ENCODE assay signal across 9 mouse cellular contexts in the genomic region with DNA sequence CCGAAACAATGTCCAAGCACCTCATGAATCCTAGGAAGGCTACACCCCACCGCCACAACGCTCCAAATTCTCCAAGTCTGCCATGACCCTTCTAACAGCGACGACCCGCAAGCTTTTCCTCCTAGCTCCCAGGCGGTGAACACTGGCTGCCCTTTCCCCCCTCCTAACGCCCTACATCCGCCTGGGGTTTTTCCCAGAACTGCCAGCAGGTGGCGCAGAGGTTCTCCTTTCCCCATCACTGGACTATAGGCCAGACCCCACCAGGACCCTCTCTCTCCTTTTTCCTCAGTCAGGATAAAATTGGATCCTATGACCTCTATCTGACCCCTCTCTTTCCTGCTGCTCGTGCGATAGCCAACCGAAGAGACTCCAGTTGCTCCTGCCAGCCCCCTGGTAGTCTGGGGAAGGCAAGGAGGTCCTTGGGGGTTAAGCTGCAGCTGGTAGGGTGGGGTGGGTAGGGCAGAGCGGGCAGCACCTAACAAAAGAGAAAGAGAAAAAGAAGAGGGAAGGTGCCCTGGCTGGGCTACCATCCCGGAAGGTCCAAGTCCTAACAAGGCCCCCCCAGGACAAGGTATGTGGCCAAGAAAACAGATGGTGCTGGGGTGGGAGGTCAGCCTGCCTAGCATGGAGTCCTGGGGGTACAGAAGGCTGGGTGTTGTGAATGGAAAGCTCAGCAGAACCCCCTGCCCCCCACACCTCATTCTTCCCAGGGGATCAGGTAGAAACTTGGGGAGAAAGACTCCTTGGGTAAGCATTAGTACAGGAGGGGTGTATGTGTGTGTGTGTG. TPM values are rescaled to one million over a fixed set of nuclear protein-coding genes. Genes with fewer than 3 reads are reported as not detected.
A peak's percentile ranks its signal among the peaks of the same experiment; 100 is the strongest.
DNase-seq lines count a peak whose midpoint lies in the region; ATAC-seq and TF ChIP-seq lines count a peak whose summit lies in the region.
"Had no signal": no experiment of that assay in that cellular context is flagged by ENCODE, and none has a peak within 500 bp of the region (broad histone marks: within the 10 kb centered on the region; RNA-seq: fewer than 3 reads in every experiment).

No protein-coding gene starts in this region.

- ATAC-seq in lung, postnatal 0 days, result 0 out of 2 replicates have a peak, but pooled peaks have one; percentile 47

- H3K27me3 ChIP-seq in CH12.LX (replicated peaks), result peaks cover 31% of the 10 kb centered on the region
- H3K27me3 ChIP-seq in heart, embryonic 10.5 days (ENCODE audit: insufficient read depth, poor library complexity, severe bottlenecking), result peaks cover 73% of the 10 kb centered on the region
- H3K27me3 ChIP-seq in lung, postnatal 0 days (replicated peaks; ENCODE audit: insufficient read depth, low read length), result peaks cover 15% of the 10 kb centered on the region; the same call in 1 of the 2 replicates

- in situ Hi-C loops in CH12.LX (cut with MboI; ENCODE audit: low pct_ligation_motif_present, low pct_unique_long_range_greater_than_20kb, low sequenced_read_pairs), result loop anchor here (10.0 kb wide), 2 partner anchors 50 to 320 kb away; a partner anchor contains a TSS

- TF ChIP-seq POLR2A in CH12.LX (IDR thresholded peaks at IDR 0.05; ENCODE audit: low read depth, low read length), result no peak

- H3K27ac ChIP-seq in CH12.LX (ENCODE audit: insufficient read depth, low read depth), result no peak overlapping the region
- peak overlapping the region; percentile 17; the same call in 1 of the 2 replicates for H3K27ac ChIP-seq in heart, embryonic 10.5 days
- H3K27ac ChIP-seq in lung, postnatal 0 days (ENCODE audit: low read length), result no peak overlapping the region

- no peak for TF ChIP-seq EP300 in CH12.LX (IDR thresholded peaks at IDR 0.05; ENCODE audit: low read length)
- TF ChIP-seq EP300 in lung, postnatal 0 days (IDR thresholded peaks at IDR 0.05), result no peak

- H3K79me2 ChIP-seq in CH12.LX (replicated peaks; ENCODE audit: control insufficient read depth, extremely low read depth, insufficient read depth, poor library complexity, severe bottlenecking), result no peaks in the 10 kb centered on the region

- TF ChIP-seq CTCF in CH12.LX (conservative IDR thresholded peaks at IDR 0.05 in 1 of 2, IDR thresholded peaks at IDR 0.05 in 1 of 2; ENCODE audit: low read depth in 2 of 2, low read length in 2 of 2), result peak; percentile 71 to 77
- TF ChIP-seq CTCF in lung, postnatal 0 days (IDR thresholded peaks at IDR 0.05), result peak; percentile 89

- H3K36me3 ChIP-seq in CH12.LX (replicated peaks in 1 of 2; ENCODE audit: control insufficient read depth in 1 of 2, insufficient read depth in 1 of 2, low read length in 1 of 2), result peaks cover 0 to 4% of the 10 kb centered on the region in 2 experiments
- peaks cover 6% of the 10 kb centered on the region; the same call in 1 of the 2 replicates for H3K36me3 ChIP-seq in heart, embryonic 10.5 days
- H3K36me3 ChIP-seq in lung, postnatal 0 days (ENCODE audit: insufficient read depth, low read length), result no peaks in the 10 kb centered on the region

- peak; percentile 42 for TF ChIP-seq RAD21 in CH12.LX (IDR thresholded peaks at IDR 0.05; ENCODE audit: low read depth, low read length)

- H3K9ac ChIP-seq in CH12.LX (ENCODE audit: insufficient read depth, low read depth), result no peak overlapping the region
- no peak overlapping the region for H3K9ac ChIP-seq in lung, postnatal 0 days (replicated peaks; ENCODE audit: low read depth)

- peaks cover 16 to 48% of the 10 kb centered on the region in 2 experiments for H3K4me1 ChIP-seq in CH12.LX (ENCODE audit: control insufficient read depth in 1 of 2, insufficient read depth in 2 of 2)
- peaks cover 51% of the 10 kb centered on the region for H3K4me1 ChIP-seq in heart, embryonic 10.5 days
- H3K4me1 ChIP-seq in lung, postnatal 0 days (ENCODE audit: insufficient read depth, low read depth, low read length), result peaks cover 17% of the 10 kb centered on the region; the same call in 1 of the 2 replicates

- WGBS in heart, embryonic 10.5 days, result 7% methylated on average over 15 of the region's 15 CpGs
- WGBS in lung, postnatal 0 days, result 8% methylated on average over 15 of the region's 15 CpGs

- H3K4me2 ChIP-seq in CH12.LX (ENCODE audit: insufficient read depth, low read depth, poor library complexity, severe bottlenecking), result no peak overlapping the region
- peak overlapping the region; percentile 36 for H3K4me2 ChIP-seq in lung, postnatal 0 days (replicated peaks; ENCODE audit: low read depth, low read length)

- H3K9me3 ChIP-seq in CH12.LX (replicated peaks; ENCODE audit: low read length), result no peaks in the 10 kb centered on the region
- H3K9me3 ChIP-seq in heart, embryonic 10.5 days, result no peaks in the 10 kb centered on the region
- H3K9me3 ChIP-seq in lung, postnatal 0 days (ENCODE audit: low read length), result no peaks in the 10 kb centered on the region

- H3K4me3 ChIP-seq in CH12.LX (replicated peaks in 1 of 3; ENCODE audit: low read depth in 2 of 3, low read length in 2 of 3, poor library complexity in 1 of 3), result no peak overlapping the region
- peak overlapping the region; percentile 37; the same call in 1 of the 2 replicates for H3K4me3 ChIP-seq in heart, embryonic 10.5 days
- no peak overlapping the region for H3K4me3 ChIP-seq in lung, postnatal 0 days (ENCODE audit: low read depth, low read length)

- DNase-seq in CH12.LX (ENCODE audit: extremely low read depth), result peak; percentile 60
- DNase-seq in adrenal gland, postnatal 14 days, result peak; percentile 87
- peak; percentile 81 for DNase-seq in embryo, embryonic 11.5 days (ENCODE audit: low read depth, low spot score)
- DNase-seq in heart, embryonic 10.5 days (ENCODE audit: low spot score), result no peak
- peak; percentile 78 for DNase-seq in kidney, adult 9 months
- DNase-seq in lung, postnatal 0 days (ENCODE audit: low spot score), result peak; percentile 75
- DNase-seq in retina, embryonic 14.5 days (ENCODE audit: low spot score), result peak; percentile 97
- DNase-seq in urinary bladder, postnatal 36 days (ENCODE audit: low spot score in 2 of 2), result peak; percentile 49 to 60

- dilution Hi-C loops in CH12.LX (cut with MboI; ENCODE audit: extremely low pct_ligation_motif_present, extremely low pct_unique_long_range_greater_than_20kb, low sequenced_read_pairs), result no loop called here

TF ChIP-seq in CH12.LX, 34 proteins besides CTCF, POLR2A, EP300 and RAD21:
- TF ChIP-seq MAZ (IDR thresholded peaks at IDR 0.05; ENCODE audit: low read depth, low read length), result 0 out of 2 replicates have a peak, but pooled peaks have one; percentile 35
- no peak for TF ChIP-seq USF1 (IDR thresholded peaks at IDR 0.05; ENCODE audit: low read depth, low read length)
- no peak for TF ChIP-seq JUN (IDR thresholded peaks at IDR 0.05; ENCODE audit: insufficient read depth, low read depth, low read length)
- TF ChIP-seq SMC3 (IDR thresholded peaks at IDR 0.05; ENCODE audit: low read depth, low read length), result peak; percentile 69

RNA-seq across cellular contexts. Expression of a gene that starts 1.8 kb away (rescaled TPM):
- 0.17 and 0.21 TPM in 2 replicates for total RNA-seq in CH12.LX (2012; rRNA removed)
- 0.08 TPM in 1 of 2 replicates, not detected in the other for total RNA-seq in CH12.LX (2014; rRNA removed)
- polyA plus RNA-seq in CH12.LX (2012; ENCODE audit: insufficient read length, low read depth), result 0.26 and 0.33 TPM in 2 replicates
- 13.1 and 18.0 TPM in 2 replicates for total RNA-seq in adrenal gland, postnatal 14 days (2021)
- polyA plus RNA-seq in heart, embryonic 10.5 days (2016; fragmentation: Nextera tagmentation; extraction: Ambion mirVana), result 3.3 and 3.9 TPM in 2 replicates
- 7.6 and 9.7 TPM in 2 replicates for polyA plus RNA-seq in lung, postnatal 0 days (2015; fragmentation: Nextera tagmentation; extraction: Ambion mirVana)

RNA-seq across cellular contexts. Expression of a gene that starts 13.2 kb away (rescaled TPM):
- total RNA-seq in CH12.LX (2012; rRNA removed) (28.5 and 31.6 TPM in 2 replicates), CH12.LX (2014; rRNA removed) (1.0 and 1.3 TPM in 2 replicates)
- 2.9 and 3.6 TPM in 2 replicates for polyA plus RNA-seq in CH12.LX (2012; ENCODE audit: insufficient read length, low read depth)
- 1.2 and 5.1 TPM in 2 replicates for total RNA-seq in adrenal gland, postnatal 14 days (2021)
- polyA plus RNA-seq in heart, embryonic 10.5 days (2016; fragmentation: Nextera tagmentation; extraction: Ambion mirVana), result 1.4 TPM in 1 of 2 replicates, not detected in the other
- 0.51 and 1.1 TPM in 2 replicates for polyA plus RNA-seq in lung, postnatal 0 days (2015; fragmentation: Nextera tagmentation; extraction: Ambion mirVana)

RNA-seq across cellular contexts. Expression of a gene that starts 29.6 kb away (rescaled TPM):
- total RNA-seq in CH12.LX (2012; rRNA removed), result not detected in 2 replicates
- not detected in 2 replicates for total RNA-seq in CH12.LX (2014; rRNA removed)
- not detected in 2 replicates for polyA plus RNA-seq in CH12.LX (2012; ENCODE audit: insufficient read length, low read depth)
- not detected in 2 replicates for total RNA-seq in adrenal gland, postnatal 14 days (2021)
- polyA plus RNA-seq in heart, embryonic 10.5 days (2016; fragmentation: Nextera tagmentation; extraction: Ambion mirVana), result 1.1 and 5.6 TPM in 2 replicates
- polyA plus RNA-seq in lung, postnatal 0 days (2015; fragmentation: Nextera tagmentation; extraction: Ambion mirVana), result 2.4 and 2.9 TPM in 2 replicates
- total RNA-seq: layer of hippocampus, adult 8-10 months had no signal

RNA-seq across cellular contexts. Expression of a gene that starts 54.5 kb away (rescaled TPM):
- 22.5 and 23.1 TPM in 2 replicates for total RNA-seq in CH12.LX (2012; rRNA removed)
- 43.6 and 44.7 TPM in 2 replicates for total RNA-seq in CH12.LX (2014; rRNA removed)
- polyA plus RNA-seq in CH12.LX (2012; ENCODE audit: insufficient read length, low read depth), result 35.8 and 43.6 TPM in 2 replicates
- total RNA-seq in adrenal gland, postnatal 14 days (2021), result 24.5 and 30.0 TPM in 2 replicates
- polyA plus RNA-seq in heart, embryonic 10.5 days (2016; fragmentation: Nextera tagmentation; extraction: Ambion mirVana), result 19.9 and 20.1 TPM in 2 replicates
- polyA plus RNA-seq in lung, postnatal 0 days (2015; fragmentation: Nextera tagmentation; extraction: Ambion mirVana), result 7.3 and 7.5 TPM in 2 replicates

RNA-seq across cellular contexts. Expression of a gene that starts 54.6 kb away (rescaled TPM):
- total RNA-seq in CH12.LX (2012; rRNA removed) (128 and 180 TPM in 2 replicates), CH12.LX (2014; rRNA removed) (96.1 and 96.3 TPM in 2 replicates)
- 207 and 220 TPM in 2 replicates for polyA plus RNA-seq in CH12.LX (2012; ENCODE audit: insufficient read length, low read depth)
- 72.1 and 85.5 TPM in 2 replicates for total RNA-seq in adrenal gland, postnatal 14 days (2021)
- polyA plus RNA-seq in heart, embryonic 10.5 days (2016; fragmentation: Nextera tagmentation; extraction: Ambion mirVana), result 75.8 and 84.8 TPM in 2 replicates
- 26.4 and 27.1 TPM in 2 replicates for polyA plus RNA-seq in lung, postnatal 0 days (2015; fragmentation: Nextera tagmentation; extraction: Ambion mirVana)
